9 mouse cellular contexts compared by ENCODE assay signal in genomic region chrX:20350241-20350640, GRCm38 (mm10). TPM values are rescaled to one million over a fixed set of nuclear protein-coding genes. Genes with fewer than 3 reads are reported as not detected.
DNase-seq lines count a peak whose midpoint lies in the region; ATAC-seq and TF ChIP-seq lines count a peak whose summit lies in the region.
"Not testable (repeated sequence)": the region's sequence is repeated elsewhere in the genome, so short reads cannot be mapped to it uniquely, and the experiment has no call there.
"Had no signal": no experiment of that assay in that cellular context is flagged by ENCODE, and none has a peak within 500 bp of the region (broad histone marks: within the 10 kb centered on the region; RNA-seq: fewer than 3 reads in every experiment).

No protein-coding gene starts in this region.

- dilution Hi-C loops in CH12.LX (cut with MboI; ENCODE audit: extremely low pct_ligation_motif_present, extremely low pct_unique_long_range_greater_than_20kb, low sequenced_read_pairs) = not testable (repeated sequence)

- TF ChIP-seq CTCF in CH12.LX (conservative IDR thresholded peaks at IDR 0.05 in 1 of 2, IDR thresholded peaks at IDR 0.05 in 1 of 2; ENCODE audit: low read depth in 2 of 2, low read length in 2 of 2) (peak in 1 of 2 experiments; percentile 19; a peak in 1 of 4 replicates), MEL (IDR thresholded peaks at IDR 0.05 in 2 of 3, conservative IDR thresholded peaks at IDR 0.05 in 1 of 3; ENCODE audit: control insufficient read depth in 1 of 3, insufficient read depth in 1 of 3, low read depth in 2 of 3, low read length in 3 of 3, poor library complexity in 1 of 3, severe bottlenecking in 1 of 3) (peak in 1 of 3 experiments; percentile 28; a peak in 2 of 6 replicates), Patski (IDR thresholded peaks at IDR 0.05) (peak; percentile 22)

- peak; percentile 45 for DNase-seq in 3T3-L1 (ENCODE audit: low read depth, low spot score)
- DNase-seq in 416B (ENCODE audit: low read depth) = peak; percentile 45
- not testable (repeated sequence) for DNase-seq in CH12.LX (ENCODE audit: extremely low read depth); Patski (ENCODE audit: low read depth, low spot score)
- DNase-seq in MEL (ENCODE audit: low read depth, low spot score) = peak; percentile 36
- peak; percentile 22 for DNase-seq in NIH3T3 (ENCODE audit: low read depth)
- DNase-seq in brain, adult 2 months (ENCODE audit: low read depth, low spot score) = peak; percentile 8
- peak; percentile 6 for DNase-seq in splenic B cell, adult 2 months (ENCODE audit: low read depth, low spot score)

- CTCF ChIA-PET in Patski (lab: Charles Lee) = not testable (repeated sequence)

- TF ChIP-seq POLR2A in CH12.LX (IDR thresholded peaks at IDR 0.05; ENCODE audit: low read depth, low read length); MEL (IDR thresholded peaks at IDR 0.05; ENCODE audit: control insufficient read depth in 1 of 2, insufficient read depth in 1 of 2, low read depth in 1 of 2, low read length in 2 of 2, poor library complexity in 1 of 2): not testable (repeated sequence)

- H3K27ac ChIP-seq in CH12.LX (ENCODE audit: insufficient read depth, low read depth); MEL (ENCODE audit: control insufficient read depth, low read depth, low read length): not testable (repeated sequence)

- H3K4me2 ChIP-seq in CH12.LX (ENCODE audit: insufficient read depth, low read depth, poor library complexity, severe bottlenecking) = not testable (repeated sequence)

- not testable (repeated sequence) for H3K9ac ChIP-seq in CH12.LX (ENCODE audit: insufficient read depth, low read depth); MEL (ENCODE audit: control insufficient read depth, low read depth, low read length, poor library complexity, severe bottlenecking)

- H3K79me2 ChIP-seq in CH12.LX (replicated peaks; ENCODE audit: control insufficient read depth, extremely low read depth, insufficient read depth, poor library complexity, severe bottlenecking); MEL (ENCODE audit: control insufficient read depth, insufficient read depth, low read length, poor library complexity): not testable (repeated sequence)

- not testable (repeated sequence) for H3K9me3 ChIP-seq in CH12.LX (replicated peaks; ENCODE audit: low read length); MEL (replicated peaks; ENCODE audit: insufficient read depth, low read length)

- not testable (repeated sequence) for H3K27me3 ChIP-seq in CH12.LX (replicated peaks); MEL (ENCODE audit: control insufficient read depth in 1 of 2, insufficient read depth in 2 of 2, low read length in 2 of 2); splenic B cell, adult 2 months (ENCODE audit: control insufficient read depth, insufficient read depth, low read length, poor library complexity, severe bottlenecking)
- H3K27me3 ChIP-seq in Patski = peaks cover 27% of the 10 kb centered on the region

- in situ Hi-C loops in CH12.LX (cut with MboI; ENCODE audit: low pct_ligation_motif_present, low pct_unique_long_range_greater_than_20kb, low sequenced_read_pairs) (loop anchor here (25.0 kb wide), 1 partner anchor 212 kb away; no protein-coding TSS in a partner anchor), Patski (cut with MboI; ENCODE audit: low pct_unique_long_range_greater_than_20kb) (loop anchor here (10.0 kb wide), 1 partner anchor 235 kb away; no protein-coding TSS in a partner anchor)

- peaks cover 0 to 14% of the 10 kb centered on the region in 2 experiments; a peak in 1 of 4 replicates for H3K4me1 ChIP-seq in CH12.LX (ENCODE audit: control insufficient read depth in 1 of 2, insufficient read depth in 2 of 2)
- not testable (repeated sequence) for H3K4me1 ChIP-seq in MEL (ENCODE audit: control insufficient read depth in 1 of 2, insufficient read depth in 2 of 2, low read length in 2 of 2)

- H3K36me3 ChIP-seq in CH12.LX (replicated peaks in 1 of 2; ENCODE audit: control insufficient read depth in 1 of 2, insufficient read depth in 1 of 2, low read length in 1 of 2); MEL (ENCODE audit: control insufficient read depth in 1 of 2, insufficient read depth in 2 of 2, low read length in 2 of 2); splenic B cell, adult 2 months (ENCODE audit: control insufficient read depth, insufficient read depth, low read length, poor library complexity, severe bottlenecking): not testable (repeated sequence)

- POLR2A ChIA-PET in Patski (lab: Charles Lee) = not testable (repeated sequence)

- TF ChIP-seq EP300 in CH12.LX (IDR thresholded peaks at IDR 0.05; ENCODE audit: low read length); MEL (IDR thresholded peaks at IDR 0.05; ENCODE audit: low read depth in 1 of 2, low read length in 2 of 2): not testable (repeated sequence)

- not testable (repeated sequence) for ATAC-seq in Patski

- TF ChIP-seq RAD21 in CH12.LX (IDR thresholded peaks at IDR 0.05; ENCODE audit: low read depth, low read length) (peak; percentile 21), MEL (IDR thresholded peaks at IDR 0.05; ENCODE audit: low read depth, low read length) (peak; percentile 32)

- not testable (repeated sequence) for H3K4me3 ChIP-seq in CH12.LX (replicated peaks in 1 of 3; ENCODE audit: low read depth in 2 of 3, low read length in 2 of 3, poor library complexity in 1 of 3); MEL (ENCODE audit: control insufficient read depth in 1 of 2, insufficient read depth in 1 of 2, low read depth in 2 of 2, low read length in 2 of 2)

TF ChIP-seq in CH12.LX, 34 proteins besides CTCF, POLR2A, EP300 and RAD21:
- TF ChIP-seq SMC3 (IDR thresholded peaks at IDR 0.05; ENCODE audit: low read depth, low read length) = peak; percentile 4; the same call in 1 of the 2 replicates
- peak; percentile 77 for TF ChIP-seq TBP (conservative IDR thresholded peaks at IDR 0.05; ENCODE audit: low read depth, low read length)

TF ChIP-seq in MEL, 35 proteins besides CTCF, POLR2A, EP300 and RAD21:
- TF ChIP-seq ZC3H11A (IDR thresholded peaks at IDR 0.05; ENCODE audit: low read depth, low read length) = peak; percentile 25; the same call in 1 of the 2 replicates
- TF ChIP-seq SMC3 (IDR thresholded peaks at IDR 0.05; ENCODE audit: low read depth, low read length) = peak; percentile 39
- 0 out of 2 replicates have a peak, but pooled peaks have one; percentile 55 for TF ChIP-seq TBP (IDR thresholded peaks at IDR 0.05; ENCODE audit: low read depth, low read length)

RNA-seq across cellular contexts. Expression of gene Rp2, which starts 14.0 kb away (rescaled TPM):
- total RNA-seq in CH12.LX (2012; rRNA removed) (34.7 and 34.9 TPM in 2 replicates), CH12.LX (2014; rRNA removed) (67.6 and 79.3 TPM in 2 replicates), MEL (2012; rRNA removed) (15.7 and 16.8 TPM in 2 replicates)
- polyA plus RNA-seq in CH12.LX (2012; ENCODE audit: insufficient read length, low read depth) (31.6 and 34.8 TPM in 2 replicates), MEL (2012; ENCODE audit: insufficient read depth in 1 of 2, insufficient read length in 2 of 2, low read depth in 1 of 2, low replicate concordance in 2 of 2, missing spikeins in 1 of 2) (1 to 10 TPM in 1 of 2 experiments, not detected in 1; 10.0 TPM), Patski (2021) (26.8 TPM)

RNA-seq across cellular contexts. Expression of gene Slc9a7, which starts 58.6 kb away (rescaled TPM):
- 23.0 and 26.0 TPM in 2 replicates for total RNA-seq in CH12.LX (2012; rRNA removed)
- total RNA-seq in CH12.LX (2014; rRNA removed) = 21.6 and 25.6 TPM in 2 replicates
- 20.6 and 20.7 TPM in 2 replicates for polyA plus RNA-seq in CH12.LX (2012; ENCODE audit: insufficient read length, low read depth)
- not detected in 2 replicates for total RNA-seq in MEL (2012; rRNA removed)
- polyA plus RNA-seq in MEL (2012; ENCODE audit: insufficient read depth in 1 of 2, insufficient read length in 2 of 2, low read depth in 1 of 2, low replicate concordance in 2 of 2, missing spikeins in 1 of 2) = not detected
- 0.19 TPM for polyA plus RNA-seq in Patski (2021)
- total RNA-seq: G1E had no signal
- polyA plus RNA-seq: G1E had no signal

Comparison
In these comparisons a context has a peak if more than half of its experiments do, and no peak if none do; other contexts are left out.
1. RNA of gene Slc9a7, which starts 58.6 kb away (polyA plus RNA-seq): 20.6 to 20.7 TPM in CH12.LX; 0.19 TPM in Patski (single experiment) and not detected in MEL; every median in the first group is over 10 times any median in the second.